Mouse (Mus musculus) CD8-positive naive resting alpha-beta T cell, adult 2 months (primary cell): Measurements from ENCODE around the gene Tmprss3.

ENCODE experiments used
- DNase-seq, 2 experiments: peaks; one replicate each; pipeline ENCODE4 v3.0.0; 2022; ENCODE audit warnings: low read depth in 2 of 2, low spot score in 2 of 2

Gene Tmprss3

GRCm38 (mm10) chr17:31198877-31199276, at the start of gene Tmprss3:
Gene Tmprss3 (minus strand): TSS chr17:31198977.
- no peak for DNase-seq

- DNase-seq: no peak
Observed at GRCm38 (mm10) chr17:31247144-31247543, 48.4 kb upstream of the Tmprss3 start.

GRCm38 (mm10) chr17:31245321-31245720, 46.5 kb upstream of the Tmprss3 start:
- no peak for DNase-seq

- DNase-seq: peak in 1 of 2 experiments; percentile 52
Observed at GRCm38 (mm10) chr17:31242764-31243163, 44.0 kb upstream of the Tmprss3 start.

DNA sequence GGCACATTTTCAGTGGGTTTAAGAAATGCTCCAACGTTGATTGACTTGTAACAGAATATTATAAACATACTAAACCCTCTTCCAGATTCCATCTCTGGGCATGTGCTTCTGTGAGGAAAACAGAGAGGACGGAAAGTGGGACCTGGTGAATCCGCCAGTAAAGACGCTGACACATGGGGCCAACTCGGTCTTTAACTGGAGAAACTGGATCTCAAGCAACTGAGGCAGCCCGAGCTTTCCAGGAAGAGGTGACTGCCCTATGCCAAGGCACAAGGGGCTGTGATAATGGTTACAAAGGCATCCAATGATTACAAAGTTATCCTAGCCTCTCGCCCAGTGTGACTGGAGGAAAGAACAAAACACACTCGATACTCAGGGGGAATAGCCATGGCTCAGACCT, 42.4 kb upstream of the Tmprss3 start:
- DNase-seq: no peak

- no peak for DNase-seq
Observed at GRCm38 (mm10) chr17:31238234-31239020, 39.6 kb upstream of the Tmprss3 start.

- DNase-seq: no peak
Observed at GRCm38 (mm10) chr17:31235915-31236314, 37.1 kb upstream of the Tmprss3 start.

DNA sequence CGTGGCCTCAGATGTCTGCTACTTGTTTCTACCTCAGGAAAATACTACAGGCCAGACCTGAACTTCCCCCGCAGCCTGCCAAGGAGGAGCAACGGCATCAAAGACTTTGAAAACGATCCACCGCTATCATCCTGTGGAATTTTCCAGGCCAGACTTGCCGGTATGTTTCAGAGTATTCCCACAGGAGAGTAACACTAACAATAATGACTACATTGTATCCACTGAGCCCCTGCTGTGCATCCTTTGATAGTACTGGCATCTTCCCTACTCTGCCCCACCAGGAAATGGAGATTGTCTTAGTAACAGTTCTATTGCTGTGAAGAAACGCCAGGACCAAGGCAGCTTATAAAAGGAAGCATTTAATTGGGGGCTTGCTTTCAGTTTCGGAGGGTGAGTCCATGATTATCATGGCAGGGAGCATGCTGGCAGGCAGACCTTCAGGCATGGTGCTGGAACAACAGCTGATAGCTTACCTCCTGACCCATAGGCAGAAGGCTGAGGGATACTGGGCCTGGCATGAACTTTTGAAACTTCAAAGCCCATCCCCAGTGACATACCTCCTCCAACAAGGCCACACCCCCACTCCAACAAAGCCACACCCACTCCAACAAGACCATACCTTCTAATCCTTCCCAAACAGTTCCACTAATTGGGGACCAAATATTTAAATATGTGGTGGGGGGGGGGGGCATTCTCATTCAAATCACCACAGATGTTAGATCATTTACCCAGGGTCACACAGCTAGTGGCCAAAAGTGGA, 33.7 kb upstream of the Tmprss3 start:
- no peak for DNase-seq

- no peak for DNase-seq
Observed at GRCm38 (mm10) chr17:31231780-31232179, 33.0 kb upstream of the Tmprss3 start.

- DNase-seq: no peak
Observed at GRCm38 (mm10) chr17:31226931-31227330, 28.2 kb upstream of the Tmprss3 start.

- DNase-seq: no peak
Observed at GRCm38 (mm10) chr17:31226368-31226767, 27.6 kb upstream of the Tmprss3 start.

DNA sequence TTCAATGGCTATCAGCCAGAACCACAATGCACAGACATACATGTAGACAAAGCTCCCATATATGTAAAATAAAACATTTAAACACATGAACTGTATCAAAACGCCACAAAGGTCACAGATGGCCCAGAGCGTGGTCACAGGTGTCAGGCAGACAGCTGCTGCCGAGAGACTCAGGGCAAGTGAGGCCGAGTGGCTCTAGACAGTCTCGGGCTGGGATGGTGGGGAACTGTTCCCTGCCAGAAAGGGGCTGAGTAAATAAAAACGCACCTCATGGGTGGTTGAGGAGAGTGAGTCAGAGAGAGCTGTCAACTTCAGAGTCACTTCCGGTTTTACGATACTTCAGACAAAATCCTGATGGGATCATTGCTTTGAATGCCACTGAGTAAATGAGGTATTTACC, 25.8 kb upstream of the Tmprss3 start:
- no peak for DNase-seq

GRCm38 (mm10) chr17:31223835-31224234, 25.1 kb upstream of the Tmprss3 start:
- DNase-seq: no peak

DNA sequence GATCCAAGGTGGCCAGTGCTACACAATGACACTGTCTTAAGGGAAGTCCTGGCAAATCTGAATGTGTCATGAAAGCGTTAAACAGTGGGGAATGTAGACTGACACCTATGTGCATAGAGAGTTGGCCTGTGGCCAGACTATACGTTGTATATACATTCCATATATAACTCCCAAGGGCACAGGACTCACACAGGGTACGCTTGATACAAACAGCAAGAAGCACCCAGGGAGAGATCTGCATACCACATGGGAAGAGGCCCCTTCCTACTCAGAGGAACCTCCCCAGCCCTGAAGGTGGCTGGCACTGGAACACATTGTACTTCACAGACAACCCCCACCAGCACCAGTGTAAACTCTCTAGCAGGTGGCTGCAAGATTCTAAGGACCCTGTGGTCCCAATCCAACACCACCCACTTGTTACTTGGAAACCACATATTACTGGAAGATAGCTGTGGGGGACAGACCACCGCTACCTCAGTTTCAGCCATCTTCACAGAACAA, 24.1 kb upstream of the Tmprss3 start:
- DNase-seq: no peak

GRCm38 (mm10) chr17:31216068-31216955, 17.5 kb upstream of the Tmprss3 start:
- DNase-seq: no peak

GRCm38 (mm10) chr17:31211881-31212280, 13.1 kb upstream of the Tmprss3 start:
- no peak for DNase-seq

GRCm38 (mm10) chr17:31210299-31210698, 11.5 kb upstream of the Tmprss3 start:
- DNase-seq: no peak

DNA sequence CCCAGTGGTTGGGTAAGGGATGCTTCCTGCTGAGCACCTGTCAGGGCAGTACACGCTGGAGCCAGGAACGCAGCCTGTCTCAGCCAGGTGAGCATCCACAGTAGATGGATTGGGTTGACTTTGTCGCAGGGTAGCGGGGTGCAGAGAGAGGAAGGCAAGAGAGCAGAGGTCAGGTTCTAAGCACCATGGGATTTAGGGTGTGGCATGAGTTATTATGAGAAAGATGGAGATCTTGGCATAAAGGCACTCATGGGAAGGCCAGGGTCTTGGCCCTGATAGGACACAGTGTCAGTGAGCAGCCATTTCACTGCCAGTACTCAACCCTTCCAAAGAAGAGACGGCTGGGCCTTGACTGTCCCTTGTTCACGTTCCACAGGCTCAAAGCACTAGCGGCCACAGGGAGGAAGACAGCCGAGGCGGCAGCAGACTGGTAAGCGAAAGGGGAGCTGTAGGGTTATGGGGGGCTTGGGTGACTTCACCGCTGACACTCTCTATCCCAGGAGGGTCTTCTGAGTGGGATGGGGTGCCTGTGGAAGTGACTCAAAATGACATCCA, 10.7 kb upstream of the Tmprss3 start:
- DNase-seq: no peak

- no peak for DNase-seq
Observed at GRCm38 (mm10) chr17:31208654-31209053, 9.9 kb upstream of the Tmprss3 start.

- peak; percentile 59 to 68 for DNase-seq
Observed at GRCm38 (mm10) chr17:31207771-31208334, 9.1 kb upstream of the Tmprss3 start, which contains the start of gene Ubash3a. Gene Ubash3a (plus strand): TSS chr17:31207873.
